Mouse (Mus musculus): ENCODE measurements at regions not wholly inside any gene's neighbourhood (a gene's known extent, or its start where the extent isn't known, plus 50 kb on each side); places are given as distances from the start of the nearest gene placed in this dataset.
"Not testable (repeated sequence)": the region's sequence is repeated elsewhere in the genome, so short reads cannot be mapped to it uniquely, and the experiment has no call there.

GRCm38 (mm10) chr11:40159161-40159560 is 535.8 kb downstream of the Mat2b start:
- DNase-seq (ENCODE audit: extremely low spot score in 1 of 2, low spot score in 2 of 2); intact Hi-C loops (cut with DNase I): not testable (repeated sequence)

GRCm38 (mm10) chr11:40149312-40149711 is 545.7 kb downstream of the Mat2b start:
- no peak overlapping the region for H3K27ac ChIP-seq
- intact Hi-C loops (cut with DNase I), result loop anchor here (2.0 to 5.0 kb wide), 3 partner anchors 448 to 1212 kb away; no protein-coding TSS in a partner anchor
- TF ChIP-seq CTCF (IDR thresholded peaks at IDR 0.05), result peak; percentile 74
- no peak overlapping the region for H3K4me3 ChIP-seq
- peak; percentile 67 to 68 for DNase-seq (ENCODE audit: extremely low spot score in 1 of 2, low spot score in 2 of 2)

More at GRCm38 (mm10) chr11:40159161-40159560, 535.8 kb downstream of the Mat2b start:
- not testable (repeated sequence) for H3K27ac ChIP-seq, H3K4me3 ChIP-seq

- H3K27ac ChIP-seq, result no peak overlapping the region
- DNase-seq (ENCODE audit: extremely low spot score in 1 of 2, low spot score in 2 of 2), result no peak
- TF ChIP-seq CTCF (IDR thresholded peaks at IDR 0.05), result no peak
- intact Hi-C loops (cut with DNase I), result no loop called here
- H3K4me3 ChIP-seq, result no peak overlapping the region
These were observed 557.2 kb downstream of the Mat2b start for GRCm38 (mm10) chr11:40137803-40138202.

DNA sequence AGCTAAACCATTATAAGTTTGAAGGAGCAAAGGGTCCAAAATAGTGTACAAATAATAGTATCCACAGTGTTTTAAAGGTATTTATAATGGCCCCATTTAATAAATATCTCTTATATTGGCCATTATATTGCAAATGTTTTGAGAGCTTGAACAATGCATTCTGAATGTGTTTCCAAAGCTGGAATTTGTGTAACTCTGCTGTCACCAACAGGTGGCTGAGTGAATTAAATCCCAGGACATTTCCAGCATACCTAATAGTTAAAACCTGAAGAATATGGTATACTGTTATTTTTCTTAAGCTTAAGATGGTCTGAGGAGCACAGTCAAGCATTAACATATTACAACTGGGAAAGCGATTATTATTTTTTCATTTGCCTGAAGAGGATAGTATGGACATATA is 592.4 kb downstream of the Mat2b start:
- intact Hi-C loops (cut with DNase I), result loop anchor here (5.0 kb wide), 1 partner anchor 515 kb away; no protein-coding TSS in a partner anchor
- DNase-seq (ENCODE audit: extremely low spot score in 1 of 2, low spot score in 2 of 2), result no peak

GRCm38 (mm10) chr11:40074317-40074716 is 620.7 kb downstream of the Mat2b start:
- no peak for DNase-seq (ENCODE audit: extremely low spot score in 1 of 2, low spot score in 2 of 2)
- intact Hi-C loops (cut with DNase I), result no loop called here
- Histone ChIP-seq H3K27ac (no peak overlapping the region), H3K4me3 (no peak overlapping the region)
- TF ChIP-seq CTCF (IDR thresholded peaks at IDR 0.05), result no peak

More for the DNA sequence above, 592.4 kb downstream of the Mat2b start:
- Histone ChIP-seq H3K27ac (no peak overlapping the region), H3K4me3 (no peak overlapping the region)
- TF ChIP-seq CTCF (IDR thresholded peaks at IDR 0.05), result peak; percentile 24

- no peak for TF ChIP-seq CTCF (IDR thresholded peaks at IDR 0.05)
- intact Hi-C loops (cut with DNase I), result no loop called here
- Histone ChIP-seq H3K4me3 (no peak overlapping the region), H3K27ac (no peak overlapping the region)
- DNase-seq (ENCODE audit: extremely low spot score in 1 of 2, low spot score in 2 of 2), result no peak
These were observed 644.5 kb downstream of the Mat2b start for GRCm38 (mm10) chr11:40050503-40050902.

GRCm38 (mm10) chr11:40027511-40027910 is 667.5 kb downstream of the Mat2b start:
- Histone ChIP-seq H3K27ac (no peak overlapping the region), H3K4me3 (no peak overlapping the region)
- intact Hi-C loops (cut with DNase I), result no loop called here
- no peak for DNase-seq (ENCODE audit: extremely low spot score in 1 of 2, low spot score in 2 of 2)
- no peak for TF ChIP-seq CTCF (IDR thresholded peaks at IDR 0.05)

GRCm38 (mm10) chr11:39999483-39999882 is 695.5 kb downstream of the Mat2b start:
- H3K27ac ChIP-seq, result no peak overlapping the region
- intact Hi-C loops (cut with DNase I), result no loop called here

DNA sequence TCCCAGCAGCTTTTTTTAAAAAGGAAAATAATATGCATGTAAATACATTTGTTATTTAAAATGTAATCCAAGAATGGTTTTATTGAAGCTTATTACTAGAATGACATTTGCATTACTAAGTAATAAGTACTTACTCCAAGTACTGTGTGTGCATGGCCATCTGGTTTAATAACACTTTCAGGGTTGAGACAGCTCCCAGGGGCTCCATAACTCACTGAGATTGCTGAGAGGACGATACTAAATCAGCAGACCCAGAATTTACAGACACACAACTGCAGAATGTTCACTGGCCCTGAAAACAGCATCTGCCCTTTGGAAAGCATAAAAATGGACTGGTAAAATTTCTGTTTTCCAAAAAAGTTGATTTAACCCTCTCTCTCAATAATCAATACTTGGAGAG is 696.4 kb downstream of the Mat2b start:
- intact Hi-C loops (cut with DNase I), result no loop called here
- Histone ChIP-seq H3K4me3 (no peak overlapping the region), H3K27ac (no peak overlapping the region)
- TF ChIP-seq CTCF (IDR thresholded peaks at IDR 0.05), result no peak
- DNase-seq (ENCODE audit: extremely low spot score in 1 of 2, low spot score in 2 of 2), result no peak

More at GRCm38 (mm10) chr11:39999483-39999882, 695.5 kb downstream of the Mat2b start:
- DNase-seq (ENCODE audit: extremely low spot score in 1 of 2, low spot score in 2 of 2), result no peak
- no peak for TF ChIP-seq CTCF (IDR thresholded peaks at IDR 0.05)
- no peak overlapping the region for H3K4me3 ChIP-seq

DNA sequence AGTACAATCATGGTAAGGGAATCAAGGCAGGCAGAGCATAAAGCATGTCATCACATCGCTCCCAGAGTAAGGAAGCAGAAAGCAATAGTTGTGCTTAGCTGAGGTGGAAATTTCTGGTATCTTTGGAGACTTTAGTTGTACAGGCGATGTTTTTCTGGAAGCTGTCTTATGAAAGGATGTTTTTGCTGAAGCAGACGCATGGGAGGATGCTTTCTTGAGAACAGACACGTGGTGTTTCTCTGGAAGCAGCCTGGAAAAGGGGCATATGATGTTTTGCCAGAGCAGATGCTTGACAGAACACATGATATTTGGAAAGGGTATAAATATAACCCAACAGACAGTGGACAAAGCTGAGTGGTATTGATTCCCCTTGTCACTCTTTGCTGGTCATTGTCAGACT is 722.4 kb downstream of the Mat2b start:
- intact Hi-C loops (cut with DNase I), result no loop called here
- DNase-seq (ENCODE audit: extremely low spot score in 1 of 2, low spot score in 2 of 2), result no peak
- no peak for TF ChIP-seq CTCF (IDR thresholded peaks at IDR 0.05)
- no peak overlapping the region for H3K4me3 ChIP-seq
- no peak overlapping the region for H3K27ac ChIP-seq

GRCm38 (mm10) chr11:39963705-39964104 is 731.3 kb downstream of the Mat2b start:
- intact Hi-C loops (cut with DNase I), result no loop called here
- TF ChIP-seq CTCF (IDR thresholded peaks at IDR 0.05), result no peak

DNA sequence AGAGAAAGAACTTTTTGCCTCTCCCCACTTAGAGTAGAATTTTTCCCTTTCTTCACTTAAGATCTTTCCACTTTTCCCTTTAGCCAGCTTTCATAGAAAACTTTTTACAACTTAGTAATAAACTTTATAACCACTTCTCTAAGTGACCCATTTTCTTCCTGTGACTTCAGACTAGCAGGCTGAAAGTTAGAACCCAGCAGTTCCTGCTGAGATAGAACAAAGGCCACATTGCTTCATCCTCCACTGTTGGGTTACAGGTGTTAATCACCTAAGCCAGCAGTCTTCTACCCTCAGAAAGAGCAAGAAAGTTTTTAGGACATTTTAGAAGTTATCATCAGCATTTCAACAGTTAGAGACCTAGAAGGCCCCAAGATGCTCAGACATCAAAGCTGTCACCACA is 740.6 kb downstream of the Mat2b start:
- intact Hi-C loops (cut with DNase I), result no loop called here
- no peak for TF ChIP-seq CTCF (IDR thresholded peaks at IDR 0.05)

More at GRCm38 (mm10) chr11:39963705-39964104, 731.3 kb downstream of the Mat2b start:
- no peak overlapping the region for H3K27ac ChIP-seq
- H3K4me3 ChIP-seq, result no peak overlapping the region
- DNase-seq (ENCODE audit: extremely low spot score in 1 of 2, low spot score in 2 of 2), result no peak

GRCm38 (mm10) chr11:39944196-39944595 is 750.8 kb downstream of the Mat2b start:
- Histone ChIP-seq H3K4me3 (no peak overlapping the region), H3K27ac (no peak overlapping the region)
- intact Hi-C loops (cut with DNase I), result no loop called here
- DNase-seq (ENCODE audit: extremely low spot score in 1 of 2, low spot score in 2 of 2), result no peak
- no peak for TF ChIP-seq CTCF (IDR thresholded peaks at IDR 0.05)

More for the DNA sequence above, 740.6 kb downstream of the Mat2b start:
- no peak for DNase-seq (ENCODE audit: extremely low spot score in 1 of 2, low spot score in 2 of 2)
- Histone ChIP-seq H3K4me3 (no peak overlapping the region), H3K27ac (no peak overlapping the region)
